11 mouse cellular contexts compared by ENCODE assay signal in the genomic region with DNA sequence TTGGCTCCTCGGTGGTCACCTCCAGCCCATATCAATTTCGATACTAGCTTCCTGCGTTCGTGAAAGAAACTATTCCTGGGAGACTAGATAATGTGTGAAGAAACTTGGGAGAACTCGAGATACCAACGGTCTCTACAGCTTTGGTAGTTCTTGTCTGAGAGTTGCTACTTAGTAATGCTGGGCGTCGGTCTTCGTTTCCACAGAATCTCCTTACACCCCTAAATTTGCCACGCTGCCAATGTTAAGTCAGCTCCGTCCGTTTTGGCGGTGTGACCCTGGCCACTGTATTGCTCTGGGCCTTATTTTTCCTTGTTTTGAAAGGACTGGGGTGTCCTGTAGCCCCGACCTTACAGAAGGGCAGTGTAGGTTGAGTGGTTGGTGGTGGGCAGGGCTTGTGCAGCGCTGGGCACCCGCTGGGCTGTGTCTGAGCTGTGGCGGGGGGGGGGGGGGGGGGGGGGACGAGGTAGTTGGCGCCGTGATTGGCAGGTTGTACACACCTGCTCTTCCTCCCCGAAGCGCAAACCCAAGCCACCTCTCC. TPM values are rescaled to one million over a fixed set of nuclear protein-coding genes. Genes with fewer than 3 reads are reported as not detected.
DNase-seq lines count a peak whose midpoint lies in the region; ATAC-seq and TF ChIP-seq lines count a peak whose summit lies in the region.
"Had no signal": no experiment of that assay in that cellular context is flagged by ENCODE, and none has a peak within 500 bp of the region (broad histone marks: within the 10 kb centered on the region; RNA-seq: fewer than 3 reads in every experiment).

No protein-coding gene starts in this region.

- H3K9ac ChIP-seq in kidney, embryonic 16.5 days (replicated peaks; ENCODE audit: low read length), result no peak overlapping the region
- no peak overlapping the region for H3K9ac ChIP-seq in forebrain, embryonic 14.5 days (ENCODE audit: low read length)
- no peak overlapping the region for H3K9ac ChIP-seq in limb, embryonic 11.5 days (ENCODE audit: low read length)
- H3K9ac ChIP-seq in neural tube, embryonic 13.5 days, result no peak overlapping the region

- H3K4me2 ChIP-seq in kidney, embryonic 16.5 days (replicated peaks; ENCODE audit: low read depth, low read length), result peak overlapping the region; percentile 64
- H3K4me2 ChIP-seq in forebrain, embryonic 14.5 days (ENCODE audit: low read length), result peak overlapping the region; percentile 55
- H3K4me2 ChIP-seq in limb, embryonic 11.5 days (ENCODE audit: low read depth, severe bottlenecking), result peak overlapping the region; percentile 65
- peak overlapping the region; percentile 58 for H3K4me2 ChIP-seq in neural tube, embryonic 13.5 days

- no peaks in the 10 kb centered on the region for H3K9me3 ChIP-seq in kidney, embryonic 16.5 days (ENCODE audit: low read length)
- no peaks in the 10 kb centered on the region for H3K9me3 ChIP-seq in forebrain, embryonic 14.5 days (replicated peaks; ENCODE audit: control insufficient read depth, low read length)
- no peaks in the 10 kb centered on the region for H3K9me3 ChIP-seq in limb, embryonic 11.5 days (ENCODE audit: control insufficient read depth, low read length)
- H3K9me3 ChIP-seq in neural tube, embryonic 13.5 days, result no peaks in the 10 kb centered on the region

- H3K4me1 ChIP-seq in kidney, embryonic 16.5 days (ENCODE audit: insufficient read depth, low read length), result peaks cover 12% of the 10 kb centered on the region
- H3K4me1 ChIP-seq in kidney, adult 2 months (ENCODE audit: control insufficient read depth, insufficient read depth, low read length), result no peaks in the 10 kb centered on the region
- H3K4me1 ChIP-seq in forebrain, embryonic 14.5 days (ENCODE audit: control insufficient read depth, insufficient read depth, low read length), result peaks cover 5% of the 10 kb centered on the region
- H3K4me1 ChIP-seq in limb, embryonic 11.5 days (ENCODE audit: control insufficient read depth, insufficient read depth, low read length), result no peaks in the 10 kb centered on the region
- H3K4me1 ChIP-seq in neural tube, embryonic 13.5 days (replicated peaks), result peaks cover 23% of the 10 kb centered on the region

- H3K27ac ChIP-seq in kidney, embryonic 16.5 days (ENCODE audit: low read length), result no peak overlapping the region
- H3K27ac ChIP-seq in kidney, adult 2 months (ENCODE audit: insufficient read depth, low read depth, low read length), result no peak overlapping the region
- no peak overlapping the region for H3K27ac ChIP-seq in forebrain, embryonic 14.5 days (ENCODE audit: low read depth, low read length)
- no peak overlapping the region for H3K27ac ChIP-seq in limb, embryonic 11.5 days (replicated peaks; ENCODE audit: low read depth, low read length)
- no peak overlapping the region for H3K27ac ChIP-seq in neural tube, embryonic 13.5 days (replicated peaks)

- no peaks in the 10 kb centered on the region for H3K36me3 ChIP-seq in kidney, embryonic 16.5 days (ENCODE audit: insufficient read depth, low read length)
- H3K36me3 ChIP-seq in kidney, adult 2 months (ENCODE audit: control insufficient read depth, insufficient read depth, low read length), result no peaks in the 10 kb centered on the region
- H3K36me3 ChIP-seq in forebrain, embryonic 14.5 days (ENCODE audit: control insufficient read depth, insufficient read depth, low read length), result no peaks in the 10 kb centered on the region
- no peaks in the 10 kb centered on the region for H3K36me3 ChIP-seq in limb, embryonic 11.5 days (ENCODE audit: control insufficient read depth, insufficient read depth, low read length)
- H3K36me3 ChIP-seq in neural tube, embryonic 13.5 days, result no peaks in the 10 kb centered on the region

- no peak for TF ChIP-seq CTCF in kidney, adult 2 months (conservative IDR thresholded peaks at IDR 0.05; ENCODE audit: insufficient read depth, insufficient read length, low read depth, low read length)

- ATAC-seq in kidney, embryonic 16.5 days (ENCODE audit: low FRiP score, low TSS enrichment), result peak; percentile 59
- ATAC-seq in forebrain, embryonic 14.5 days, result peak; percentile 42
- ATAC-seq in limb, embryonic 11.5 days (ENCODE audit: insufficient number of reproducible peaks, low FRiP score, low TSS enrichment, low read depth), result peak; percentile 34
- ATAC-seq in neural tube, embryonic 13.5 days (ENCODE audit: low read depth), result peak; percentile 40; the same call in 1 of the 2 replicates
- no peak for ATAC-seq in megakaryocyte-erythroid progenitor cell, adult 5-6 weeks (replicated peaks; ENCODE audit: low FRiP score, low TSS enrichment, poor library complexity, severe bottlenecking)

- peak overlapping the region; percentile 44 for H3K4me3 ChIP-seq in kidney, embryonic 16.5 days (ENCODE audit: low read length)
- no peak overlapping the region for H3K4me3 ChIP-seq in kidney, adult 2 months (ENCODE audit: insufficient read depth, low read depth, low read length)
- peak overlapping the region; percentile 26 for H3K4me3 ChIP-seq in forebrain, embryonic 14.5 days (ENCODE audit: low read depth, low read length)
- peak overlapping the region; percentile 29 for H3K4me3 ChIP-seq in limb, embryonic 11.5 days (ENCODE audit: low read depth, low read length)
- peak overlapping the region; percentile 31 for H3K4me3 ChIP-seq in neural tube, embryonic 13.5 days

- TF ChIP-seq POLR2A in kidney, adult 2 months (IDR thresholded peaks at IDR 0.05; ENCODE audit: low read depth, low read length), result no peak

- peaks cover 79% of the 10 kb centered on the region for H3K27me3 ChIP-seq in kidney, embryonic 16.5 days (ENCODE audit: insufficient read depth, low read length)
- H3K27me3 ChIP-seq in kidney, adult 2 months (replicated peaks; ENCODE audit: control insufficient read depth, insufficient read depth, low read length), result peaks cover 2% of the 10 kb centered on the region
- peaks cover 68% of the 10 kb centered on the region for H3K27me3 ChIP-seq in forebrain, embryonic 14.5 days (replicated peaks; ENCODE audit: control insufficient read depth, insufficient read depth, low read length)
- H3K27me3 ChIP-seq in limb, embryonic 11.5 days (ENCODE audit: control insufficient read depth, insufficient read depth, low read length), result peaks cover 67% of the 10 kb centered on the region
- peaks cover 86% of the 10 kb centered on the region for H3K27me3 ChIP-seq in neural tube, embryonic 13.5 days
- H3K27me3 ChIP-seq: CH12.LX had no signal

- 1% methylated on average over 20 of the region's 22 CpGs for WGBS in kidney, embryonic 16.5 days
- 2% methylated on average over 22 of the region's 22 CpGs for WGBS in kidney, adult 2 months
- 1% methylated on average over 17 of the region's 22 CpGs for WGBS in forebrain, embryonic 14.5 days
- under 1% methylated on average over 21 of the region's 22 CpGs for WGBS in limb, embryonic 11.5 days
- WGBS in neural tube, embryonic 13.5 days, result 1% methylated on average over 17 of the region's 22 CpGs

- no peak for DNase-seq in kidney, adult 2 months
- no peak for DNase-seq in forebrain, embryonic 14.5 days (ENCODE audit: low spot score)
- peak; percentile 39 for DNase-seq in limb, embryonic 11.5 days (ENCODE audit: low spot score)
- no peak for DNase-seq in cerebellum, adult 11 months
- DNase-seq in kidney, adult 18-20 months, result no peak
- DNase-seq: thymus, postnatal 14 days had no signal

RNA-seq across cellular contexts. Expression of a gene that starts 6.4 kb away (rescaled TPM):
- 0.14 and 0.19 TPM in 2 replicates for polyA plus RNA-seq in kidney, embryonic 16.5 days (2015; fragmentation: Nextera tagmentation; extraction: Ambion mirVana)
- polyA plus RNA-seq in kidney, adult 2 months (2012; rRNA removed), result 0.04 and 0.13 TPM in 2 replicates
- polyA plus RNA-seq in forebrain, embryonic 14.5 days (2014; fragmentation: Nextera tagmentation; extraction: Ambion mirVana), result 0.04 TPM in 1 of 2 replicates, not detected in the other
- 0.09 TPM in 1 of 2 replicates, not detected in the other for polyA plus RNA-seq in limb, embryonic 11.5 days (2014; fragmentation: Nextera tagmentation; extraction: Ambion mirVana)
- 0.15 and 0.44 TPM in 2 replicates for polyA plus RNA-seq in neural tube, embryonic 13.5 days (2015; fragmentation: Nextera tagmentation; extraction: Ambion mirVana)
- not detected in 2 replicates for total RNA-seq in megakaryocyte-erythroid progenitor cell, adult 5-6 weeks (2014; fragmentation: Nextera tagmentation)
- not detected in 2 replicates for total RNA-seq in megakaryocyte-erythroid progenitor cell, adult 5-6 weeks (2017)
- total RNA-seq: CH12.LX; neutrophil, adult 5-6 weeks had no signal
